Mouse (Mus musculus) liver, postnatal 0 days (tissue): ENCODE measurements around the gene Ncor2.

Experiments used
- CTCF ChIP-seq: sonication (generic); IDR thresholded peaks from 2 replicates; pipeline ENCODE4 v1.5.1; 2016; ENCODE audit warnings: antibody characterized with exemption, low read depth
- EP300 ChIP-seq: IDR thresholded peaks from 2 replicates; pipeline ENCODE4 v1.6.1; 2016; ENCODE audit warnings: antibody characterized with exemption, low read depth, mild to moderate bottlenecking

DNA sequence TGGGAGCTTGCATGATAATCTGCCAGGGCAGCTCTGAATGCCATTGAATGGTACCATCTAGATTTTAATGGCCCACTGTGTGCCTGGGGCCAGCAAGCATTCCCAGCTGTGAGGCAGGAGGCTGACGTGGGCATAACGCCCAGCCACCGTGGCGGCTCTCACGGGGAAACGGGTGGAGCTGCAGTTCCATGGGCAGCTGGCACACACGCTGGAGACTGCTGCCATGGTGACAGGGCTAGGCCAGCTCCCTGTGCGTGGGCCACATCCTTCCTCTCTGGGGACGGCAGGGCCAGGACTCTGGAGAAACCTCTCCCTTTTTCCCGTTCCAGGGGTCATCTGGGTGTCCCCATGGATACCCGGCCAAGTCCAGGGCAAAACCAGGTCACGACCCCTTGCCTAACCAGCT is 47.2 kb upstream of the Ncor2 start:
- TF ChIP-seq CTCF (no peak), EP300 (no peak)
